In the genomic region with DNA sequence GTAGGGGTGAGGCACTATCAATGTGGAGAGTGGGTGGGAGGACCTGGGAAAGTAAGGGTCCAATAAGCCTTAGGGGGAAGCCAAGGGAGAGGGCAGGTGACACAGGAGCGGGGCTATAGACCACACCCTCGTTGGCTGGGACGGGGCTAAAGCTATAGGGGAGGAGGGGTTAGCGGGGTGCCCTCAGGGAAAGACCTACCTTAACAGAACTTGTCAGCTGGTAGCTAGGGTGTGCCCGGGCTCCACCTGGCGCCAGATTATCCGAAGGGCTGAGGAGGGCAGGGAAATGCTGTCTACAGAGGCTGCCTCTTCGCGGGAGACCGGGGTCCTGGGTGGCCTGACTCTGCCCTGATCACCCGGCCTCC, we compare ENCODE assay signal across 8 mouse cellular contexts. TPM values are rescaled to one million over a fixed set of nuclear protein-coding genes. Genes with fewer than 3 reads are reported as not detected.
DNase-seq lines count a peak whose midpoint lies in the region; ATAC-seq and TF ChIP-seq lines count a peak whose summit lies in the region.
"Had no signal": no experiment of that assay in that cellular context is flagged by ENCODE, and none has a peak within 500 bp of the region (broad histone marks: within the 10 kb centered on the region; RNA-seq: fewer than 3 reads in every experiment).

No protein-coding gene starts in this region.

- TF ChIP-seq CTCF in midbrain, postnatal 0 days (IDR thresholded peaks at IDR 0.05), result no peak

- no peak overlapping the region for H3K9ac ChIP-seq in kidney, embryonic 16.5 days (replicated peaks; ENCODE audit: low read length)
- H3K9ac ChIP-seq in embryonic facial prominence, embryonic 14.5 days (ENCODE audit: low read depth, low read length), result peak overlapping the region; percentile 59; the same call in 1 of the 2 replicates
- no peak overlapping the region for H3K9ac ChIP-seq in hindbrain, embryonic 15.5 days
- H3K9ac ChIP-seq in midbrain, postnatal 0 days (replicated peaks; ENCODE audit: low read length, poor library complexity, severe bottlenecking), result no peak overlapping the region

- peak; percentile 33 for ATAC-seq in kidney, embryonic 16.5 days (ENCODE audit: low FRiP score, low TSS enrichment)
- ATAC-seq in embryonic facial prominence, embryonic 14.5 days (ENCODE audit: low read depth), result peak; percentile 7; the same call in 1 of the 2 replicates
- ATAC-seq in hindbrain, embryonic 15.5 days (ENCODE audit: low FRiP score, low read depth), result no peak
- ATAC-seq in midbrain, postnatal 0 days (ENCODE audit: low FRiP score), result no peak
- ATAC-seq: inflammation-experienced regulatory T-cells, adult 6 months had no signal

- H3K9me3 ChIP-seq in kidney, embryonic 16.5 days (ENCODE audit: low read length), result no peaks in the 10 kb centered on the region
- no peaks in the 10 kb centered on the region for H3K9me3 ChIP-seq in embryonic facial prominence, embryonic 14.5 days (ENCODE audit: control insufficient read depth, low read length)
- no peaks in the 10 kb centered on the region for H3K9me3 ChIP-seq in hindbrain, embryonic 15.5 days
- no peaks in the 10 kb centered on the region for H3K9me3 ChIP-seq in midbrain, postnatal 0 days (ENCODE audit: low read length)

- peak overlapping the region; percentile 66 for H3K4me2 ChIP-seq in kidney, embryonic 16.5 days (replicated peaks; ENCODE audit: low read depth, low read length)
- H3K4me2 ChIP-seq in embryonic facial prominence, embryonic 14.5 days (ENCODE audit: low read depth, low read length), result peak overlapping the region; percentile 64
- peak overlapping the region; percentile 63; the same call in 1 of the 2 replicates for H3K4me2 ChIP-seq in hindbrain, embryonic 15.5 days
- no peak overlapping the region for H3K4me2 ChIP-seq in midbrain, postnatal 0 days (ENCODE audit: low read depth, low read length, poor library complexity, severe bottlenecking)

- no peaks in the 10 kb centered on the region for H3K36me3 ChIP-seq in kidney, embryonic 16.5 days (ENCODE audit: insufficient read depth, low read length)
- H3K36me3 ChIP-seq in embryonic facial prominence, embryonic 14.5 days (ENCODE audit: control insufficient read depth, insufficient read depth, low read length), result 0 out of 2 replicates have a peak, but pooled peaks cover 9% of the 10 kb centered on the region
- H3K36me3 ChIP-seq in hindbrain, embryonic 15.5 days, result no peaks in the 10 kb centered on the region
- no peaks in the 10 kb centered on the region for H3K36me3 ChIP-seq in midbrain, postnatal 0 days (ENCODE audit: insufficient read depth, low read length)

- peaks cover 45% of the 10 kb centered on the region for H3K4me1 ChIP-seq in kidney, embryonic 16.5 days (ENCODE audit: insufficient read depth, low read length)
- H3K4me1 ChIP-seq in embryonic facial prominence, embryonic 14.5 days (ENCODE audit: control insufficient read depth, insufficient read depth, low read length), result peaks cover 34% of the 10 kb centered on the region
- peaks cover 48% of the 10 kb centered on the region for H3K4me1 ChIP-seq in hindbrain, embryonic 15.5 days (replicated peaks)
- H3K4me1 ChIP-seq in midbrain, postnatal 0 days (ENCODE audit: insufficient read depth, low read length), result 0 out of 2 replicates have a peak, but pooled peaks cover 7% of the 10 kb centered on the region

- no peak for DNase-seq in kidney, postnatal 10 days
- DNase-seq in embryonic facial prominence, embryonic 14.5 days (ENCODE audit: low spot score), result no peak
- no peak for DNase-seq in midbrain, postnatal 0 days (ENCODE audit: low spot score)
- DNase-seq in left cerebral cortex, postnatal 10 days (ENCODE audit: extremely low spot score in 1 of 2, low spot score in 2 of 2), result no peak
- DNase-seq in frontal cortex, postnatal 14 days (ENCODE audit: low spot score in 2 of 2), result no peak

- peak overlapping the region; percentile 50 for H3K4me3 ChIP-seq in kidney, embryonic 16.5 days (ENCODE audit: low read length)
- H3K4me3 ChIP-seq in embryonic facial prominence, embryonic 14.5 days (ENCODE audit: low read depth, low read length), result peak overlapping the region; percentile 41
- 0 out of 2 replicates have a peak overlapping the region, but pooled peaks have one; percentile 42 for H3K4me3 ChIP-seq in hindbrain, embryonic 15.5 days
- H3K4me3 ChIP-seq in midbrain, postnatal 0 days (ENCODE audit: low read depth, low read length), result peak overlapping the region; percentile 36; the same call in 1 of the 2 replicates

- no peak overlapping the region for H3K27ac ChIP-seq in kidney, embryonic 16.5 days (ENCODE audit: low read length)
- H3K27ac ChIP-seq in embryonic facial prominence, embryonic 14.5 days (replicated peaks; ENCODE audit: low read depth, low read length), result no peak overlapping the region
- no peak overlapping the region for H3K27ac ChIP-seq in hindbrain, embryonic 15.5 days (replicated peaks)
- H3K27ac ChIP-seq in midbrain, postnatal 0 days (ENCODE audit: low read depth, low read length), result no peak overlapping the region

- H3K27me3 ChIP-seq in kidney, embryonic 16.5 days (ENCODE audit: insufficient read depth, low read length), result peaks cover 45% of the 10 kb centered on the region
- H3K27me3 ChIP-seq in embryonic facial prominence, embryonic 14.5 days (replicated peaks; ENCODE audit: control insufficient read depth, insufficient read depth, low read length), result peaks cover 42% of the 10 kb centered on the region
- H3K27me3 ChIP-seq in hindbrain, embryonic 15.5 days, result peaks cover 35% of the 10 kb centered on the region
- peaks cover 29% of the 10 kb centered on the region for H3K27me3 ChIP-seq in midbrain, postnatal 0 days (ENCODE audit: insufficient read depth, low read length)

- intact Hi-C loops in left cerebral cortex, postnatal 10 days (cut with DNase I), result no loop called here

- WGBS in kidney, embryonic 16.5 days, result 8% methylated on average over 11 of the region's 11 CpGs
- WGBS in embryonic facial prominence, embryonic 14.5 days, result 10% methylated on average over 11 of the region's 11 CpGs
- 8% methylated on average over 11 of the region's 11 CpGs for WGBS in hindbrain, embryonic 15.5 days
- 8% methylated on average over 11 of the region's 11 CpGs for WGBS in midbrain, postnatal 0 days

RNA-seq across cellular contexts. Expression of gene Arhgef19, which starts 9.3 kb away (rescaled TPM):
- polyA plus RNA-seq in kidney, embryonic 16.5 days (2015; fragmentation: Nextera tagmentation; extraction: Ambion mirVana), result 9.6 and 11.2 TPM in 2 replicates
- 17.4 and 17.7 TPM in 2 replicates for polyA plus RNA-seq in embryonic facial prominence, embryonic 14.5 days (2014; fragmentation: Nextera tagmentation; extraction: Ambion mirVana)
- 1.5 and 1.7 TPM in 2 replicates for polyA plus RNA-seq in hindbrain, embryonic 15.5 days (2015; fragmentation: Nextera tagmentation; extraction: Ambion mirVana)
- 0.76 and 1.3 TPM in 2 replicates for total RNA-seq in midbrain, postnatal 0 days (2014; rRNA removed)
- polyA plus RNA-seq in midbrain, postnatal 0 days (2015; fragmentation: Nextera tagmentation; extraction: Ambion mirVana), result 1.1 and 1.3 TPM in 2 replicates
- total RNA-seq in left cerebral cortex, postnatal 10 days (2021), result 1 to 10 TPM; 4.2 to 5.9 TPM
- polyA plus RNA-seq: inflammation-experienced regulatory T-cells, adult 6 months had no signal

RNA-seq across cellular contexts. Expression of gene Rsg1, which starts 34.8 kb away (rescaled TPM):
- polyA plus RNA-seq in kidney, embryonic 16.5 days (2015; fragmentation: Nextera tagmentation; extraction: Ambion mirVana), result 8.1 and 9.2 TPM in 2 replicates
- polyA plus RNA-seq in embryonic facial prominence, embryonic 14.5 days (2014; fragmentation: Nextera tagmentation; extraction: Ambion mirVana), result 5.1 and 5.2 TPM in 2 replicates
- polyA plus RNA-seq in hindbrain, embryonic 15.5 days (2015; fragmentation: Nextera tagmentation; extraction: Ambion mirVana), result 7.8 and 10.9 TPM in 2 replicates
- total RNA-seq in midbrain, postnatal 0 days (2014; rRNA removed), result 4.6 and 6.0 TPM in 2 replicates
- polyA plus RNA-seq in midbrain, postnatal 0 days (2015; fragmentation: Nextera tagmentation; extraction: Ambion mirVana), result 5.2 and 5.3 TPM in 2 replicates
- total RNA-seq in left cerebral cortex, postnatal 10 days (2021), result 1 to 10 TPM; 3.5 to 5.0 TPM

RNA-seq across cellular contexts. Expression of gene Epha2, which starts 52.4 kb away (rescaled TPM):
- polyA plus RNA-seq in kidney, embryonic 16.5 days (2015; fragmentation: Nextera tagmentation; extraction: Ambion mirVana), result 8.3 and 8.6 TPM in 2 replicates
- 2.1 and 4.2 TPM in 2 replicates for polyA plus RNA-seq in embryonic facial prominence, embryonic 14.5 days (2014; fragmentation: Nextera tagmentation; extraction: Ambion mirVana)
- 1.4 and 1.5 TPM in 2 replicates for polyA plus RNA-seq in hindbrain, embryonic 15.5 days (2015; fragmentation: Nextera tagmentation; extraction: Ambion mirVana)
- total RNA-seq in midbrain, postnatal 0 days (2014; rRNA removed), result 3.1 and 3.2 TPM in 2 replicates
- polyA plus RNA-seq in midbrain, postnatal 0 days (2015; fragmentation: Nextera tagmentation; extraction: Ambion mirVana), result 0.27 and 0.30 TPM in 2 replicates
- 1 to 10 TPM; 1.9 TPM for total RNA-seq in left cerebral cortex, postnatal 10 days (2021)
- polyA plus RNA-seq: inflammation-experienced regulatory T-cells, adult 6 months had no signal

Comparison
In these comparisons a context has a peak if more than half of its experiments do, and no peak if none do; other contexts are left out.
1. ATAC-seq: peak in kidney, embryonic 16.5 days (single experiment) and embryonic facial prominence, embryonic 14.5 days (single experiment); none in hindbrain, embryonic 15.5 days (single experiment) and midbrain, postnatal 0 days (single experiment).
2. Peak in every context shown above with its lines, with median percentiles within 50 percentile points of each other: H3K4me3 ChIP-seq.